Mouse (Mus musculus) megakaryocyte, embryonic 14.5 days (primary cell): ENCODE measurements around the gene Fpr1.

Source experiments
- FLI1 ChIP-seq: IDR thresholded peaks from 2 replicates; pipeline ENCODE4 v1.6.1; 2012; ENCODE audit warnings: low read length, inconsistent platforms, mixed read lengths
- GATA1 ChIP-seq: IDR thresholded peaks from 3 replicates; pipeline ENCODE4 v1.6.1; 2012; ENCODE audit warnings: mixed read lengths, low read length, inconsistent platforms, borderline replicate concordance

DNA sequence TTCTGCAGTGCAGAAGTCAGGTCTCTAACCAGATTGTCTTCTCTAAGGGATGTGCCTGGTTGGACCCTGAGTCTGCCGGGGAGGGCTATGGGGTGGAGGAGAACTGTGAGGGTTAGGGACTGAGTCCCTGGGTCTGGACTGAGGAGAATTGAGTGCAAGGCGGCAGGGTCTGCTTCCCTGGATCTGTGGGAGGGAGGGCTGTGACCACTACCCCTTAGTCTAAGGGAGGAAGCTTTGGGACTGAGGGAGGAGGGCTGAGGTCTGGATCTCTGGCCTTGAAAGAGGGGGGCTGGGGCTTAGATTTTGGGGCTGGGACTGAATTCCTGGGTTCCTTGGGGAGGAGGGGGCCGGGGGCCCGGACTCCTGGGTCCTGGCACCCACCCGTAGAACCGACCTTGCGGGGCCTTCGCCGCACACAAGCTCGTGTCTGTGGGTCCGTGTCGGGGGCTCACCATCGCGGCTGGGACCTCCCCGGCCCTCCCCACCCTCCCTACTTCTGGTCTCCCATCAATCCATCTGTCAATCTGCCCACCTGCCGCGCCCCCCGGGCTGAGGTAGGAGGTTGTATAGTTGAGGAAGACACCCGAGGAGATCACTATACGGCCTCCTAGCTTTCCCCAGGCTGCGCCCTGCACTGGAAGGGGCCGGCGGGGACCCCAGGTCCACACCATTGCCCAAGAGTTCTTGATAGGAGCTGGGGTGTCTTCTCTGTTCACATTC lies 53.8 kb downstream of the Fpr1 start:
- TF ChIP-seq GATA1 (no peak), FLI1 (no peak)
